Mouse (Mus musculus): ENCODE measurements at regions not wholly inside any gene's neighbourhood (a gene's known extent, or its start where the extent isn't known, plus 50 kb on each side); places are given as distances from the start of the nearest gene placed in this dataset.

DNA sequence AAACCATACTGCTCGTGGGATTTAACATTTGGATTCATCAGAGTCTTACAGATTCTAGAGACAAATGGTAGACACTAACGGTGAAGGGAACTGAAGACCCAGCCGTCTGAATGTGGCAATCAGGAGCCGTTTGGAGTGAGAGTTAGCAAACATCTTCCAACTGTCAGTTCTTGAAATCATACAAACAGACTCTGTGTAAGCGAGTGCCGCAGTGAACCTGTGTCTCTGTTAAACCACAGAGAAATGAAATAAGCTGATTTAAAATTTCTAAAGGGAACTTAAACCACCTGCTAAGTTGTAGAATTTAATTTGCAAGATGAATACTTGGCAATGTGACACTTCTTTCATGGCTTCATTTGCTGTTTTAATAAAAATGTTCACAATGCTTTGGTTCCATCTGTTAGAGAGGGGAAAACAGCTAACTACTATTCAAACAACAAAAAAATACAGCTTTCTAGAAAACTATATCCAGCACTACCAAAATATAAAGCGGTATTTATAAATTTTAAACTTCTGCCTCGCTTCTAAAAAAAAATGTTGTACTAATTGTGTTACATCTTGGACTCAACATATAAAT lies 78.4 kb upstream of the Tdrd3 start:
- no peak for ATAC-seq (replicated peaks; ENCODE audit: low read depth, poor library complexity, severe bottlenecking)

- ATAC-seq (replicated peaks; ENCODE audit: low read depth, poor library complexity, severe bottlenecking): no peak
These were observed 71.9 kb upstream of the Tdrd3 start for GRCm38 (mm10) chr14:87344540-87344939.

GRCm38 (mm10) chr14:87346812-87347211 lies 69.6 kb upstream of the Tdrd3 start:
- ATAC-seq (replicated peaks; ENCODE audit: low read depth, poor library complexity, severe bottlenecking): no peak

DNA sequence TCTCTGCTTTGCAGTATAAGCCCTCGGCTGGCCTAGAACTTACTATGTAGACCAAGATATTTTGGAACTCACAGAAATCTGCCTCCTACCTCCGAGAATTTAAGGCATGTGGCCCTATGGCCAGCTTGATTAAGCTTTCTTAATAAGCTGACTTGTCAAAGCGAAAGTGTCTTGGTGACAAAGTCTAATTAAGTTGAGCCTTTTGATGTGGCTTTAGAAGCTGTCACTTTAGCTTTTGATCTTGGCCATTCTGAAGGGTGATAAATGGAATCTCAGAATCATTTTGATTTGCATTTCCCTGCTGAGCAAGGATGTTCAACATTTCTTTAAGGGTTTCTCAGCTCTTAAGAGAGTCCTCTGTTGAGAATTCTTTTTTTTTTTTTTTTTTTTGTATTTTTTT lies 67.6 kb upstream of the Tdrd3 start:
- no peak for ATAC-seq (replicated peaks; ENCODE audit: low read depth, poor library complexity, severe bottlenecking)

- ATAC-seq (replicated peaks; ENCODE audit: low read depth, poor library complexity, severe bottlenecking): no peak
These were observed 50.6 kb upstream of the Tdrd3 start for GRCm38 (mm10) chr14:87365793-87366192.

All from common myeloid progenitor, adult 5-6 weeks (primary cell).